Mouse (Mus musculus) hindbrain, embryonic 14.5 days (tissue): Measurements from ENCODE around the gene Hspb6. TPM values are rescaled to one million over a fixed set of nuclear protein-coding genes. Genes with fewer than 3 reads are reported as not detected.

Experiments used
- ATAC-seq: fragments of 200-750 bp; cut with Nextera tagmentation; 2 replicates; pipeline ENCODE4 v1.8.0; 2017; ENCODE audit warnings: moderate number of reproducible peaks, mild to moderate bottlenecking, moderate TSS enrichment, moderate library complexity; ENCODE audit not compliant: low FRiP score
- DNase-seq: peaks from one replicate; pipeline ENCODE4 v3.0.0-alpha.2; 2015; ENCODE audit warnings: low spot score
- H3K27ac ChIP-seq: fragments of 300-500 bp; sonication (generic); 2 replicates; pipeline ENCODE4 v1.5.1; 2014; ENCODE audit warnings: mild to moderate bottlenecking, moderate library complexity
- H3K27me3 ChIP-seq: fragments of 300-500 bp; sonication (generic); 2 replicates; pipeline ENCODE4 v1.6.1; 2014; ENCODE audit warnings: mild to moderate bottlenecking, low read length, mixed read lengths; ENCODE audit not compliant: control insufficient read depth, insufficient read depth
- H3K36me3 ChIP-seq: fragments of 300-500 bp; sonication (generic); replicated peaks from 2 replicates; pipeline ENCODE4 v1.6.1; 2014; ENCODE audit not compliant: control insufficient read depth, insufficient read depth
- H3K4me1 ChIP-seq: fragments of 300-500 bp; sonication (generic); replicated peaks from 2 replicates; pipeline ENCODE4 v1.6.1; 2014; ENCODE audit warnings: antibody characterized with exemption, low read length, mixed read lengths; ENCODE audit not compliant: control insufficient read depth, insufficient read depth
- H3K4me2 ChIP-seq: fragments of 300-500 bp; sonication (generic); replicated peaks from 2 replicates; pipeline ENCODE4 v1.6.1; 2014; ENCODE audit warnings: mild to moderate bottlenecking, moderate library complexity
- H3K4me3 ChIP-seq: fragments of 300-500 bp; sonication (generic); replicated peaks from 2 replicates; pipeline ENCODE4 v1.5.1; 2014; ENCODE audit warnings: mild to moderate bottlenecking, low read length
- H3K9ac ChIP-seq: fragments of 300-500 bp; sonication (generic); 2 replicates; pipeline ENCODE4 v1.6.1; 2014
- H3K9me3 ChIP-seq: fragments of 300-500 bp; sonication (generic); 2 replicates; pipeline ENCODE4 v1.6.1; 2016; ENCODE audit warnings: low read length; ENCODE audit not compliant: control insufficient read depth
- WGBS: fragments of 180-500 bp; shearing (Covaris S2); extraction: QIAGEN DNeasy Blood & Tissue Kit; methylation state at CpG from one replicate; pipeline ENCODE4 v1.1.7; 2014; 5-methylcytosine and 5-hydroxymethylcytosine counted together
- polyA plus RNA-seq: library from polyadenylated mRNA; unstranded; fragments of >200 nt; fragmentation: Nextera tagmentation; extraction: Ambion mirVana; gene quantifications from 2 replicates; pipeline ENCODE4 v1.2.1, GENCODE M21; 2014

Hspb6 gene
- polyA plus RNA-seq, 1 experiment from 2014 or later, result 12.6 TPM

DNA sequence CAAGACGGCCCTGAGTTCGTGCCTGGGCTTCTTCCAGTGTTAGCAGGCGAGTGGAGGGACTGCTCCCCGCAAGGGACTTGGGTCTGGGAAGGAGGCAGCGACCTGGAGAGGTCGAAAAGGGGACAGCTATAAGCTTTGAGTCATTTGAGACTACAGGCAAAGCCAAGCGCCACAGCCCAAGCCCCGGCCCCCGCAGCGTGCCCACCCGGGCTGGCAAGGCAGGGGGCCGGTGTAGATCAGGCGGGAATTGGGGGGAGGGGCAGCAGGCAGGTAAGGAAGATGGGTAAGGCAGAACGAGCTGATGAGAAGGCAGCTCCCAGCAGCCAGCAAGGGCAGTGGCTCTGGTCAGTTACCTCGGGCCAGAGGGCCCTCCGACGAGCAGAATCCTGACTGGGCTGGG, 25.6 kb upstream of the Hspb6 start:
- DNase-seq, result no peak
- Histone ChIP-seq H3K9ac (no peak overlapping the region), H3K9me3 (no peaks in the 10 kb centered on the region), H3K27ac (no peak overlapping the region), H3K4me1 (0 out of 2 replicates have a peak, but pooled peaks cover 2% of the 10 kb centered on the region), H3K4me3 (no peak overlapping the region), H3K4me2 (no peak overlapping the region), H3K27me3 (no peaks in the 10 kb centered on the region), H3K36me3 (peaks cover 96% of the 10 kb centered on the region)
- ATAC-seq, result no peak
- whole genome bisulfite sequencing, result 31% methylated on average over 15 of the region's 17 CpGs

DNA sequence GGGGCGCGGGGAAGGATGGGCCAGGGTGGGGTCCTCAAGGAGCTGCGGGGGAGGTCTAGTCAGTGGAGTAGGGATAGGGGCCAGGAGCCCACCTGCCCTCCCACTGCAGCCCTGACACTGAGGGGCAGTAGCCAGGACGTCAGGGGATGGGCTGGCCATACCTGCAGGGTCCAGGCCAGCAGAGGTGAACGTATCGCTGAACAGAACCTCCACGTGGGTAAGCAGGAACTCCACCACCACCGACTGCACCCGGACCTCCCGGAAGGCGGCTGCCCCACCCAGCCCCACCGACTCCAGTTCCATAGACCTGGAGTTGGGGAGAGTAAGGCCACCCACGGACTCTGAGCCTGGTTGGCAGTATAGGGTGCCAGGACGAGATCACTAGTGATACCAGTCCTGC, 25.0 kb upstream of the Hspb6 start:
- Histone ChIP-seq H3K9ac (no peak overlapping the region), H3K36me3 (peaks cover 100% of the 10 kb centered on the region), H3K27me3 (no peaks in the 10 kb centered on the region), H3K4me1 (peaks cover 8% of the 10 kb centered on the region), H3K9me3 (no peaks in the 10 kb centered on the region), H3K4me2 (no peak overlapping the region), H3K27ac (no peak overlapping the region), H3K4me3 (no peak overlapping the region)
- DNase-seq (no peak), ATAC-seq (no peak)
- 86% methylated on average over 14 of the region's 14 CpGs for WGBS

DNA sequence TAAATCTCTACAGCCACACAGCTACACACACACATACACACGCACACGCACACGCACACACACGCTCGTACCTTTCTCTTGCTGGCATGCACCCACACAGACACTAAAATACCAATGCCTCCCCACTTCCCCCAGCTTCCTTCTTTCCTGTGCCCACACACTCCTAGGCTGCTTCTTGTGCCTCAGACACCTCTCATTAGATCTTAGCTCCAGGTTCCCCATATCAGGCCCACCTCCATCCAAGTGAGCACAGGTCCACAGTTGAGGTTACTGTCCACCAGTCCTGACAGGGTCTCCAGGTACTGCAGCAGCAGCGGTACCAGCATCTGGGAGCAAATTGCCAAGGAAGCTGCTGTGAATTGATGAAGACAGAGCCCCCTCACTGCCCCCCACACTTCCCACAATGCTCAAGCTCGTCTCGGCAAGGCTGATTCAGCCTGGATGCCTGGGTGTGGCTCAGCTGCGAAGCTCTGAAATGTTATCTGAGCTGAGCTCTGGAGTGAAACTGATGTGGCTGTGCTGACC, 20.6 kb upstream of the Hspb6 start:
- no peak for ATAC-seq
- peak overlapping the region; percentile 69 for H3K4me2 ChIP-seq
- H3K9ac ChIP-seq, result peak overlapping the region; percentile 97
- no peak overlapping the region for H3K27ac ChIP-seq
- H3K36me3 ChIP-seq, result peaks cover 65% of the 10 kb centered on the region
- peaks cover 36% of the 10 kb centered on the region for H3K4me1 ChIP-seq
- WGBS, result 83% methylated on average over 9 of the region's 9 CpGs
- no peaks in the 10 kb centered on the region for H3K9me3 ChIP-seq
- 0 out of 2 replicates have a peak overlapping the region, but pooled peaks have one; percentile 88 for H3K4me3 ChIP-seq
- no peak for DNase-seq
- H3K27me3 ChIP-seq, result no peaks in the 10 kb centered on the region

DNA sequence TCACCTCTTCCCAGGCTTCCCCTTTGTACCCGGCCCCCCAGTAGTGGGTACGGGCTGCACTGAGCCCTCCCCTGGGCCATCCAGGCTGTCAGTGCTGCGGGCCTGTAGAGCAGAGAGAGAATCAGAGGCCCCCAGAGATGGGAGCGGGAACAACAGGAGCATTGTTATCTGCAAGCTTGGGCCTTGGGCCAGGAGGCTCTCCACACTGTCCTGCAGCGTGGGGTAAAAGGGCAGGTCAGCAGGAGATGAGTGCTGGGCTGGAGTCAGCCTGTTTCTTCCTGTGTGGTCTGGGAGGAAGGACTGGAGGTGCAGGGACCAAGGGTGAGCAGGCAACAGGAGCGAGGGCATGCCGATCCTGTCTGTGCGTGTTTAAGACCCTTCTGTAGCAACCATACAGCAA, 19.0 kb upstream of the Hspb6 start:
- Histone ChIP-seq H3K9ac (peak overlapping the region; percentile 97), H3K9me3 (no peaks in the 10 kb centered on the region), H3K36me3 (peaks cover 49% of the 10 kb centered on the region), H3K4me1 (peaks cover 36% of the 10 kb centered on the region), H3K27me3 (no peaks in the 10 kb centered on the region), H3K4me3 (peak overlapping the region; percentile 88), H3K4me2 (peak overlapping the region; percentile 69), H3K27ac (no peak overlapping the region)
- WGBS, result 8% methylated on average over 8 of the region's 8 CpGs
- ATAC-seq (no peak), DNase-seq (peak; percentile 37)

DNA sequence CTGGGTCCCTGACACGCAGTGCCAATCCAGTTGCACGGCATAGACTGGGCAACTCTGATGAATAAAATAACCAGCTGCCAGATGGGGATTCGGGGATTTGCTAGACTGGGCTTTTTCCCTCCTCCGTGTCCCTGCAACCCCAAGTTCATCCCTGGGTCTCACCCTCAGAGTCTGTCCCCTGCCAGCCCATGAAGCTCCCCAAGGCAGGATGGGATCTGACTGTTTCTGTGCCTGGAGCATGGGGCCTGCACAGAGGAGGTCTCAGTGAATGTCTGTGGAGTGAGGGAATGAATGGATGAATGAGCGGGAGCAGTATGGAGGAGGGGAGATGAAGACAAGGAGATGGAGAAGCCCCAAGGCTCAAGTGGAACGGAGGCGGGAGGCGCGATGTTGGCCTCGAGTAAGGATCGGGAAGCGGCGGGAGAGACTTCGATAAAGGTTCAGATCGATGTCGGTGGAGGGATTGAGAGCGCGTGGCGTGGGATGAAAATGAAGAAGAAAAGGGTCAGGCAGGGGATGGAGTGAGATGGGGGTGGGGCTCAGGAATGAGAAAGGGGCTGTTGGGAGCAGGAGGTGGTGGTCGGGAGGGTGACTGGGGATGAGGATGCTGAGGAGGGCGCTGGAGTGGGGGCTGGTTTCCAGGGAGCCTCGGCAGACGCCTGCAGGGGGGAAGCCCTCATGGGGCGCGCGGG, 17.9 kb upstream of the Hspb6 start:
- Histone ChIP-seq H3K4me2 (peak overlapping the region; percentile 69), H3K27me3 (no peaks in the 10 kb centered on the region), H3K9me3 (no peaks in the 10 kb centered on the region), H3K4me3 (peak overlapping the region; percentile 88), H3K4me1 (peaks cover 36% of the 10 kb centered on the region), H3K36me3 (peaks cover 38% of the 10 kb centered on the region), H3K9ac (peak overlapping the region; percentile 97), H3K27ac (peak overlapping the region; percentile 96)
- DNase-seq (peak; percentile 40), ATAC-seq (peak; percentile 41)
- WGBS, result 2% methylated on average over 24 of the region's 26 CpGs

DNA sequence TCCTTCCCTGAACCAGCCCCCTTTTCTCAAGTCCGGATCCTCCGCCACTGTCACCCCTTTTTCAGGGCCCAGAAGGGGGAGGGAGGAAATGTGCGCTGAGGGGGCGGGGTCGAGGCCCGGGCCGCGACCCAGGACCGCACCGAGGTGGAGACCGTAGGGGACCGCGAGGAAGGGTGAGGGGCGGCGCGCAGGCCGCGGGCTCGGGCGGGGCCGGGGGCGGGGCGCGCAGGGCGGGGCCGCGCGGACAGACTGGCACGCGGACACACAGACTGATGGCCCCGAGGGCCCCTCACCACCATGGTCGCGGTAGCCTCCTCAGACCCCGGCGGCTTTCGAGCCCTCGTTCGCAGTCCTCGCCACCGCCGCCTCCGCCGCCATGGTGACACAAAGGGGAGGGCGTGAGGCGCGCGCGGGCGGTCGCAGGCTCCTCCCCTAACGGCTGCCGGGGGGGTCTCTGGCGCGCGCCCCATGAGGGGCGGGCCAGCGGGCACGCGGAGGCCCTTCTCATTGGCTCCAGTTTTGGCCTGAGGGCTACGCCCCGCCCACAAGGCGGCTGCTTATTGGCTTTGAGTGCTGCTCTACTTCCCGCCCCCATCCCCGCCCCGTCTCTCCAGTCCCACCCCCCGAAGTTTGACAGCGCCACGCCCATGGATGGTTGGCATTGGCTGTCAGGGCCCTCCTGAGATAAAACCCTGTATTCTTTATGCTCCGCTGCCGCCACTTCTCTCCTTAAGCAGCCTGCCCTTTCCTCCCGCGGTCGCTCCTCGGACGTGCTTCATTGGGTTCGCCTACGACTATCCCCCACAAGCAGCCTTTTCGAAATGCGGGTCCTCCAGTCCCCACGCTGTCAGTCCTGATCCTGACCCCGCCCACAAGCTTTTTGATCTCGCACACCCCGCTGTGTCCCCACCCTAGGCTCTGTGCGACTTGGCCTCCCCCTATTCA, 17.1 kb upstream of the Hspb6 start, which contains the start of gene Arhgap33:
Gene Arhgap33 (minus strand): TSS at position 428 of the 945 bp plus-strand sequence.
- peak; percentile 93 for ATAC-seq
- Histone ChIP-seq H3K9me3 (no peaks in the 10 kb centered on the region), H3K4me2 (peak within 1 kb of the TSS; percentile 69), H3K4me3 (peak within 1 kb of the TSS; percentile 88), H3K27me3 (no peaks in the 10 kb centered on the region), H3K27ac (peak within 1 kb of the TSS; percentile 96), H3K36me3 (peaks cover 37% of the 10 kb centered on the region), H3K4me1 (peaks cover 36% of the 10 kb centered on the region), H3K9ac (peak within 1 kb of the TSS; percentile 97)
- under 1% methylated on average over 67 of the region's 84 CpGs for WGBS
- DNase-seq, result peak; percentile 98

DNA sequence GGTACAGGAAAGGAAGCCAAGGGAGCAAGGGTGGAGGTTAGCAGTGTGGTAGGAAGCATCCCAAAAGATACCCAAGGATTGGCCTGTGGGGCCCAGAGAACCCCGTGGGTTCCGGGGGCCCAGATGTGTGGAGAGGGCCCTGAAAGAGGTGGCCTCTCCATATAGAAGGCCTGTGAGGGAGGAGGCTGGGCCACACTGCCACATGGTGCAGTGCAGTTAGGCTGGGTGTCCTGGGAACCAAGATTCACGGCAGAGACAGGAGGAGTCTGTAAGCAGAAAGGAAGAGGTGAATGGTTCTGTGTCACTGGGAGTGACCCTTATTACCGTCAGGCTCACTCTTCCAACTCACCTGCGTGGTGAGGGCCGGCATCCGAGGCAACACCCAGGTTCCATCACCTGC, 11.4 kb upstream of the Hspb6 start:
- peaks cover 23% of the 10 kb centered on the region; the same call in 1 of the 2 replicates for H3K36me3 ChIP-seq
- H3K9me3 ChIP-seq, result no peaks in the 10 kb centered on the region
- H3K4me3 ChIP-seq, result no peak overlapping the region
- peaks cover 4% of the 10 kb centered on the region for H3K4me1 ChIP-seq
- ATAC-seq, result no peak
- H3K4me2 ChIP-seq, result no peak overlapping the region
- H3K27me3 ChIP-seq, result no peaks in the 10 kb centered on the region
- H3K27ac ChIP-seq, result no peak overlapping the region
- 85% methylated on average over 7 of the region's 7 CpGs for WGBS
- DNase-seq, result no peak
- no peak overlapping the region for H3K9ac ChIP-seq

DNA sequence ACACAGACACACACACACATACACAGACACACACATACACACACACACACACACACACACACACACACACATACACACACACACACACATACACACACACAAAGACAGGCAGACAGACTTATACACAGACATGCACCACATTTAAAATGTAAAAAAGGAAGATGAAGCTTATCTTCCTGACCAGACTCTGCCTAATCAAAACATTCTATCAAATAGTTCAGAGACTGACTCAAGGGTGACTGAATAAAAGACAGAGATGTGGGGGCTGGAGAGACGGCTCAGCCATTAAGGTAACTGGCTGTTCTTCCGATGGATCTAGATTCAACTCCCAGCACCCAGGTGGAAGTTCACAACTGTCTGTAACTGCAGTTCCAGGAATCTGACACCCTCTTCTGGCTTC, 7.7 kb upstream of the Hspb6 start:
- ATAC-seq (no peak), DNase-seq (no peak)
- WGBS, result 93% methylated on average over 2 of the region's 2 CpGs
- Histone ChIP-seq H3K9me3 (no peaks in the 10 kb centered on the region), H3K27ac (no peak overlapping the region), H3K36me3 (peaks cover 41% of the 10 kb centered on the region), H3K4me1 (no peaks in the 10 kb centered on the region), H3K4me2 (no peak overlapping the region), H3K27me3 (no peaks in the 10 kb centered on the region), H3K4me3 (no peak overlapping the region), H3K9ac (no peak overlapping the region)

DNA sequence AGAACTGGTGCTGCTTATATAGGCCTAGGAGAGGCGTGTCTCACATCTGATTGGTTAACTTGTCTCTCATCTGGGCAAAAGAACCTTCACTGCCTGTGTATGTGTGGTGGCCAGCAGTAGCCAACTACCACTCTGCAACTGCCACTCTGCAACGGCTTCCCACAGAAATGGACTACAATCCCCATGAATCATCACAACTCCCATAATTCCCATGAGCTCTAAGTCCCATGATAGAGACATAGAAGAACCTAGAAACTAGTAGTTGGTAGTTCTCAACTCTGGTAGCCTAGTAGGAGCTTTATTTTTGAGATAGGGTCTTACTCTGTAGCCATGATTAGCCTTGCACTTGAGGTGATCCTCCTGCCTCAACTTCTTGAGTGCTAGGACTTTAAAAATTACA, 2.1 kb upstream of the Hspb6 start:
- WGBS, result 83% methylated on average over 2 of the region's 2 CpGs
- DNase-seq, result no peak
- H3K9me3 ChIP-seq, result no peaks in the 10 kb centered on the region
- H3K27ac ChIP-seq, result no peak overlapping the region
- no peak for ATAC-seq
- H3K4me2 ChIP-seq, result no peak overlapping the region
- peaks cover 8% of the 10 kb centered on the region; the same call in 1 of the 2 replicates for H3K27me3 ChIP-seq
- H3K9ac ChIP-seq, result no peak overlapping the region
- peaks cover 13% of the 10 kb centered on the region for H3K4me1 ChIP-seq
- H3K36me3 ChIP-seq, result peaks cover 26% of the 10 kb centered on the region
- no peak overlapping the region for H3K4me3 ChIP-seq
